Mouse (Mus musculus): Measurements from ENCODE around the gene Gm9376.

Gm9376 gene

DNA sequence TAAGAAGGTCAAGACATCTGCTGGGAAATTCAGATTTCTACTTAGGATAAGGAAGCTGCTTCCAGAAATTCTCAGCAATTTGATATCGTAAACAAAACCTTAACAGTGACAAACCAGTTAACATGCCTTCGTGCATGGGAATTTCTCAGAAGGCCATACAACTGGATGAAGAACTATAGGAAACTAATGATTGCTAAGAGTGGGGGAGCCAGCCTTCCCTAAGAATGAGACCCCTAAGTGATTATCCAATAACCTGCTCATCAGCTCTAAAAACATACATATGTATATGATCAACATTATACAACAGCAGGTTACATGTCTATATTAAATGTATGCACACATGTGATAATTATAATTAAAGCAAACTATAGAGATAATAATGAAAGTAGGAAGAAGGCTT, at the start of gene Gm9376:
Gene Gm9376, plus strand, starts transcription at position 301 of the 400 bp plus-strand sequence.
- DNase-seq (ENCODE audit: low spot score), result no peak

DNA sequence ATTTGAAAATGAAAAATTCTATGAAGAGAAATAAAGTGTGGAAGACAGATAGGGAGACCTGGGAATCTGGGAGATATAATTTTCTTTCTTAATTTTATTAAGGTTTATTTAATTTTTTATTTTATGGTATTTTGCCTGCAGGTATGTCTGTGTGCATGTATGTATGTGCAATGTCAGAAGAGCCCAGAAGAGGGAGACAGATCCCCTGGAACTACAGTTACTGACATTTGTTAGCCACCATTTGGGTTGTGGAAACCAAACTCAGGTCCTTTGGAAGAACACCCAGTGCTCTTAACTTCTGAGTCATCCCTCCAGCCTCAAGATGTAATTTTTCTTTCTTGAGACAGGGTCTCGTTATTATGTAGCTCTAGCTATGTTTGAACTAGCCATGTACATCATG, 45.9 kb upstream of the Gm9376 start:
- DNase-seq (ENCODE audit: low spot score), result no peak

DNA sequence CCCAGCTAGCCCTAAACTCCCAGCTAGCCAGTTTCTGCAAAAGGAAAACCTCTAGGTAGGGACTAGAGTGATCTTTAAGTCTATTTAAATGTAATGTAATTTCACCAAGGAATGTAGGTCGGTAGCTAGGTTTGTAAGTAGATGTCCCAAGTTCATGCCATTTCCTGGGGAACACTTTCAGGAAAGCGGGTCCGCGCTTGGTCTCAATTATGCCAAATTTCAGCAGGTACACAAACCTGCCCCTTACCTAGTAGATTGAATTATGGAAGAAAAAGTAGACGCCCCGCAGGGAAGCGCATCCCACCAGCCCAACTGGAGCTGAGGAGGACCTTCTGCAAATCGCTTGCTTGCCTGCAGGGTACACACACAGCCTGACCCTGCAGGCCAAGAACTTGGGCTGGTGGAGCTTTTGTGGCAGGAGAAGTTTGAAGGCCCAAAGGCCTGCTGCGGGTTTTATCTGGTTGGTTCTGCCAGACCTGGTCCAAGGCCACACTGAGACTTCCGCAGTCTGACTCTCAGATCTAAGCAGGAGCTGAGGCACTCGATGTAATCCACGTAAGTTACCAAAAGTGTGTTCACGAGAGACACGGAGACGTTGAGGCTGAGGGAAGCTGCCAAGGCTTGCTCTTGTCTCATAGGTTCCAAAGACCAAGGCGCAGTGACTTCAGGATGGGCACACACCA, 41.6 kb upstream of the Gm9376 start:
- DNase-seq (ENCODE audit: low spot score), result no peak

DNA sequence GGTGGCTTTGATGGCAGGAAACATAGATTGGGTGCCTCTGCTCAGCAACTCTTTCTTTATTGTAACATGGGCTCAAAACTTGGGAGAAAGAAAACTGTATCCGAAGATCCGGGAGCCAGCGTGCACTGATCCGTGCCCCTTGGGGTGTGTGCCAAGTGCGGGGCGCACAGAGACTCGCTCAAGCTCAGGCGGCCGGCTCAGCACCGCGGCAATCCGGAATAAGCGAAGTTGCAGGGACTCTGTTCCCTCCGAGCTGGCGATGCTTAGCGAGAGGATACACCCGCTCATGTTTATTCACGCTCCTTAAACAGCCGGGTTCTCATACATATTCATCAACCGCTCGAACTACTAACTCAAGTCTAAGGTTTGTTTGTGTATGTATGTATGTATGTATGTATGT, 40.8 kb upstream of the Gm9376 start:
- no peak for DNase-seq (ENCODE audit: low spot score)

DNA sequence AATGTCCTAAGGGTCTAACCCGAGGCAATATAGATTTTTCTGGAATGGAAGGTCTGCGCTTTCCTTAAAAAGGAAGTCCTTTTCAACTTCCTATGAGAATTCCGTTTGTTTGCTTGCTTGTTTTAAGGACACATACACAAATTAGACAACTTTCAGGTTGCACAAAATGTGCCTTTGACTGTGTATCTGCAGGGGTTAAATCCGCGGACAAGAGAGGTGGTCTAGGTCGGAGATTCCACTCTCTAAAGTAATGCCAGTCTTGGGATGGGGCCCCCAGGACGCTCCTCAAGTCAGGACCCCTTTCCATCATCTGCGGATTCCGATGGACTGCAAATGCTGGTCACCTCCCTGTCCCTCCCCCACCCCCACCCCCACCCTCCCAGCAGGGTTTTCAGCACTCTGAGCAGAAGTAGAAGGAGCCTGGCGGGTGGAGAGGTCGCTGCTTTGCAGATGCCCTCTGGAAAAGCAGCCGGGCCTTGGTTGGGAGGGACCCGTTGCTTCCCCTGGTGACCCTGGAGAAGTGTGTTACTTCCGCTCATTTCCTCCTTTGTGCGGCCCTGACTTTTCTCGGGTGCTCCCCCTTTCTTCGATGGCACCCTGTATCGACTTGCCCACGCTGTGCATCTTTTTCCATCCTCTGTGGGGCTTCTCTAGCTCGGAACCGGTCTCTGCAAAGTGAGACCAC, 40.1 kb upstream of the Gm9376 start:
- DNase-seq (ENCODE audit: low spot score), result no peak

DNA sequence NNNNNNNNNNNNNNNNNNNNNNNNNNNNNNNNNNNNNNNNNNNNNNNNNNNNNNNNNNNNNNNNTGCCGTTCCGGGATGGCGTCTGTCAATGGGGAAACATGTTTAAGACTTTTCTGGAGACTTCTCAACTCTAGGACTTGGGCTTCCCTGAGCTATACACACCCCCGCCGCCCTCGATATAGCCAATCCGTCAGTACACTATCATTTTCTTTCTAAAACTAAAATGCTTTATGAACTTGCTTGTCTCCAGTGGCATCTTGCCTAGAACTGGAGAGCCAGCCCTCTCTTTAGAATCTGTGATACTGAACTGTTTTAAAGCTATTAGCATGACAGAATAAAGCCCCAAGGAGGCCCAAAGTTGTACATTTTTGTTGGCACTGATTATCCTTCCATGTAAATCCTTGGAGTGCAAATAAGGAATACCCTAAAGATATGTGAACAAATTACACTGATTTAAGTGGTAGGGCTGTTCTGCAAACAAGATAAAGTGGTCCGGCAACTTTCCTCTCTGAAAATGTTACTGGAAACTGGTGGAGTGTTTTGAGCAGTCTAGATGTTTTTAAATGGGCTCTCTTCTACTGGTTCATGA, 34.3 kb upstream of the Gm9376 start:
- DNase-seq (ENCODE audit: low spot score), result no peak

GRCm38 (mm10) chr14:118233786-118234540, 32.8 kb upstream of the Gm9376 start:
- DNase-seq (ENCODE audit: low spot score), result no peak

GRCm38 (mm10) chr14:118234541-118235210, 32.1 kb upstream of the Gm9376 start:
- DNase-seq (ENCODE audit: low spot score), result no peak

- no peak for DNase-seq (ENCODE audit: low spot score)
Observed at GRCm38 (mm10) chr14:118235361-118235972, 31.3 kb upstream of the Gm9376 start.

GRCm38 (mm10) chr14:118235973-118236885, 30.5 kb upstream of the Gm9376 start:
- DNase-seq (ENCODE audit: low spot score), result no peak

- peak; percentile 15 for DNase-seq (ENCODE audit: low spot score)
Observed at GRCm38 (mm10) chr14:118236886-118237289, 29.9 kb upstream of the Gm9376 start, which contains the start of gene Sox21. TSS of gene Sox21 (minus strand) at chr14:118237030.

GRCm38 (mm10) chr14:118237786-118238185, 29.0 kb upstream of the Gm9376 start:
- no peak for DNase-seq (ENCODE audit: low spot score)

DNA sequence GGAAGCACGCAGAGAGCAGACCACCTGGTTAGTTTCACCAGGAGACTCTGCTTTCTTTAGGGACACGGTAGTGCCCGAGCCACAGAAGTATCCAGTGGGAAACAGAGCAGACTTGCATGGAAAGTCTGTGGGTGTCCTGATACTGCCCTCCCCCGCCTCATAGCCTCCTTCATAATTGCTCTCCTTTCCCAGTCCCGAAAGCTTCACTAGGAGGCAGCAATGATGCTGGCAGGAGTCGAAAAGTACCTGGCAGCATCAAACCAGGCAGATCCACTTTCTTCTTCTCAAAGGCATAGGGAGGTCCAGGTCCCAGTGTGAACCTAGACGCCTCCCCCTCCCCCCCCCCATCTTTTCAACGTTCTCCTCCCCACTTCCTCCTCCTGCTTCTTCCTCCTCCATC, 27.4 kb upstream of the Gm9376 start:
- no peak for DNase-seq (ENCODE audit: low spot score)

DNA sequence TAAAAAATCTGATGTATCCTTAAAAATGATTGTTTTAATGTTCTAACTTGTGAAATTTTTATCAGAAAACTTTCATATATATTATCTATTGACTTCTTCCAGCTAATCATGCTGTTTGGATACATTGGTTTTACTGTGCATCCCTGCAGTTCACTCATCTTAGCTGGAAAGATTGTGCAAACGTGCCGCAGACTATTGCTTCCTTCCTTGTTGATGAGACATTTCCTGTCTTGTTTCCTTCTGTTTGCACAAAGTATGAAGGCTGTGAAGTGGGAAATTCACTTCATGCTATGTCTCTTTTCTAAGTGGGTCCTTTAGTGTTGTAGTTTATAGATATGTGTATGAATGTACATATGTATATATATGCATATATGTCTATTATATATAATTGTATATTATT, 25.3 kb upstream of the Gm9376 start:
- no peak for DNase-seq (ENCODE audit: low spot score)

- DNase-seq (ENCODE audit: low spot score), result no peak
Observed at GRCm38 (mm10) chr14:118253381-118253780, 13.4 kb upstream of the Gm9376 start.

DNA sequence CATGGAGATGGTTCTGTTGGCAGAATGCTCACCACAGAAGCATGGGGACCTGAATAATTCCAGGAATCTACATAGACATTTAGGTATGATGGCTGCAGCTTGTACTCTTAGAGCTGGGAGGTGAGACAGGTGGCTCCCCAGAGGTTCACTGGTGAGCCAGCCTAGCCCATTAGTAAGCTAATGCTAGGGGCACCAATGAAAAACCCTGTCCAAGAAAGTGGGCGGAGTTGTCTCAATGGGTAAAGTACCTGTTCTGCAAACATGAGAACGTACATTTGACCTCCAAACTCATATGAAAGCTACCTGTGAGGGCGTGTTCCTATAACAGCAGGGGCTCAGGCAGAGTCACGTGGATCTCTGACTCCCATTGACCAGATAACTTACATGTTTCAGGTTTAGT, 2.1 kb downstream of the Gm9376 start:
- no peak for DNase-seq (ENCODE audit: low spot score)

GRCm38 (mm10) chr14:118272594-118273555, 6.1 kb downstream of the Gm9376 start:
- DNase-seq (ENCODE audit: low spot score), result no peak

GRCm38 (mm10) chr14:118277704-118278498, 11.1 kb downstream of the Gm9376 start:
- DNase-seq (ENCODE audit: low spot score), result no peak

All from ovary, adult 18-20 months (tissue).